Mouse (Mus musculus): ENCODE data around the gene Sun3. TPM values are rescaled to one million over a fixed set of nuclear protein-coding genes. Genes with fewer than 3 reads are reported as not detected.

The Sun3 gene
- polyA plus RNA-seq, 1 experiment: not detected

DNA sequence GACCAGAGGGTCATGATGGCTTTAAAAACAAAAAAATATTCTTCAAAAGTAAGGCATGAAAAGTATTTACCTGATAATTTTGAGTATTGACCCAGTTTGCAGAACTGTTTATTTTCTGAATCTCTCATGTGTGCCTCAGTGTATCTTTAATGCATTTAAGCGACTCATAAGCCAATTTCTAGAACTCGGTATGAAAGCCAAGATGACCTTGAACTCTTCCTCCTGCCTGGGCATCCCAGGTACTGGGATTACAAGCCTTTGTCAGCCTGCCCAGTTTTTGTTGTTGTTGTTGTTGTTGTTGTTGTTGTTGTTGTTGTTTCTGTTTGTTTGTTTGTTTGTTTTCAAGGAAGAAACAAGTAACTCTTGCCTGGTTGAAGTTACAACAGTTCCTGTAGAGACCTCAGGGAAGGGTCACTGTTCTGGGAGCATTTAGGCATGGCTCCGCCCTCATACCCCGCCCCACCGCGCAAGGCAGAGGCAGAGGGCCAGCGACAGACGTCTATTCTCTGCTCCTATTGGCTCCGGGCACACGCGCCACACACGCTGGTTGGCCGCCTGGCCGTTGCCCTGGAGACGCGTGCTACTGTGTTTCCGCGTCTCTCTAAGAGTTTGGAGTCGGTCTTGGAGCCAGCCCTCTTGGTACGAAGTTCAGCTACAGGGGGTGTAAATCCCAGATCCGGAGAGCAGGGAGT, 634 bp downstream of the Sun3 start, which contains the start of gene Gm11992:
TSS of gene Gm11992 (plus strand) at position 584 of the 692 bp plus-strand sequence.
- Histone ChIP-seq H3K4me1 (ENCODE audit: control insufficient read depth, insufficient read depth, low read length) (peaks cover 2% of the 10 kb centered on the region), H3K4me3 (replicated peaks; ENCODE audit: control insufficient read depth, low read depth, low read length) (peak within 1 kb of the TSS; percentile 14), H3K27ac (ENCODE audit: control insufficient read depth, insufficient read depth, low read depth, low read length, poor library complexity) (no peak within 1 kb of the TSS)
- TF ChIP-seq CTCF (IDR thresholded peaks at IDR 0.05; ENCODE audit: control insufficient read depth, insufficient read depth, low read length): no peak
- 5% methylated on average over 21 of the region's 21 CpGs for WGBS

DNA sequence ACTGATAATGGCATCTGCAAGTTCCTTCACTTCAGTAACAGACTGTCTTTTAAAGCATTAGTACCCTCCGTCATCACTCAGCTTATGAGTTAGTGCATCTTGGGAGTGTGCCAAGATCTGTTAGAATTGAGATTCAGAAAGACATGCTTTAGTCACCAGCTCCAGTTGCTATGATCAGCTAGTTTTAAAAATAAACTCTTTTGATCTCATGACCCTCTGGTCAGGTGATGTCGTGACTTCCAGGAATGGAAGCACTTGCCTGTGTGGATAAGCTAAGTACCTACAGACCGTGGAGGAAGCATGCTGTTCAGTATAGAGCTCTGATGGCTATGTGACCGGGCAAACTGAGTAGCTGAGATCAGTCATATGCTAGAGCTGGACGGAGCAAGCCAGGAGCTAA, 1.7 kb downstream of the Sun3 start:
- H3K4me1 ChIP-seq (ENCODE audit: control insufficient read depth, insufficient read depth, low read length): peaks cover 2% of the 10 kb centered on the region
- 72% methylated on average over 5 of the region's 5 CpGs for WGBS
- no peak overlapping the region for H3K27ac ChIP-seq (ENCODE audit: control insufficient read depth, insufficient read depth, low read depth, low read length, poor library complexity)

DNA sequence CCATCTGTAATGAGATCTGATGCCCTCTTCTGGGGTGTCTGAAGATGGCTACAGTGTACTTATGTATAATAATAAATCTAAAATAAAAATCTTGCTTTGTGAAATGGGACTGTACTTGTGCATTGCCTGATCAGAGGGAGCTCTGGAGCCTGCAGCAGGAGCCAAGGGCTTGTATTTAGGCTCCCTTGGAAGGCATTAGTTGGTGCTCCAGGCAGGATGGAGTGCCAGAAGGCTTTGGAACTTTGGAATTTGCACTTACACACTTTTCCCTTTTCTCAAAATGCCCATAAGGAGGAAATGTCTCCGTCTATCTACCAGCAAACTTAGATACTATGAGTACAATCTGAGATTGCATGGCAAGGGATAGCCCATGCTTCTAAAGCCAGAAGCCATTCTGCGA, 2.2 kb downstream of the Sun3 start:
- Histone ChIP-seq H3K4me3 (replicated peaks; ENCODE audit: control insufficient read depth, low read depth, low read length) (no peak overlapping the region), H3K27ac (ENCODE audit: control insufficient read depth, insufficient read depth, low read depth, low read length, poor library complexity) (no peak overlapping the region), H3K4me1 (ENCODE audit: control insufficient read depth, insufficient read depth, low read length) (peaks cover 2% of the 10 kb centered on the region)
- TF ChIP-seq CTCF (IDR thresholded peaks at IDR 0.05; ENCODE audit: control insufficient read depth, insufficient read depth, low read length): no peak
- TF ChIP-seq POLR2A (IDR thresholded peaks at IDR 0.05; ENCODE audit: borderline replicate concordance, control insufficient read depth, low read depth, low read length): no peak
- 79% methylated on average over 2 of the region's 2 CpGs for WGBS

More for the DNA sequence above, 1.7 kb downstream of the Sun3 start:
- TF ChIP-seq POLR2A (IDR thresholded peaks at IDR 0.05; ENCODE audit: borderline replicate concordance, control insufficient read depth, low read depth, low read length): no peak
- TF ChIP-seq CTCF (IDR thresholded peaks at IDR 0.05; ENCODE audit: control insufficient read depth, insufficient read depth, low read length): no peak
- no peak overlapping the region for H3K4me3 ChIP-seq (replicated peaks; ENCODE audit: control insufficient read depth, low read depth, low read length)

DNA sequence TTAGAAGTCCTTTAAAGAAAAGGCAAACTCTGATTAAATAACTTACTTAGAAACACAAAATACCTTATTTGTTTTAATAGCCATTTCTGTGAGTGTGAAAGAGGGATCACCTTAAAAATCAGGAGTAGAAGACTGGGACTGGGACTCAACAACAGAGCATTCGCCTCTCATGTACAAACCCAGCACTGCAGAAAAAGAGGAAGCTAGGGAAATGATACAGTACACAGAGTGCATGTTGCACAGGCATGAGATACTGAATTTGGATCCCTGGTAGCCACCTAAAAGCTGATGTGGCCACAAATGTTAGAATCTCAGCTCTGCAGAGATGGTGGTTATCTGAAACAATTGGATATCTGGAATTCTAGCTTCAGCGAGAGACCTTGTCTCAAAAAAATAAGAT, 17.3 kb downstream of the Sun3 start:
- Histone ChIP-seq H3K27ac (ENCODE audit: control insufficient read depth, insufficient read depth, low read depth, low read length, poor library complexity) (no peak overlapping the region), H3K4me1 (ENCODE audit: control insufficient read depth, insufficient read depth, low read length) (no peaks in the 10 kb centered on the region), H3K4me3 (replicated peaks; ENCODE audit: control insufficient read depth, low read depth, low read length) (no peak overlapping the region)
- no peak for TF ChIP-seq CTCF (IDR thresholded peaks at IDR 0.05; ENCODE audit: control insufficient read depth, insufficient read depth, low read length)
- TF ChIP-seq POLR2A (IDR thresholded peaks at IDR 0.05; ENCODE audit: borderline replicate concordance, control insufficient read depth, low read depth, low read length): no peak
- 33% methylated on average over 2 of the region's 2 CpGs for WGBS

GRCm38 (mm10) chr11:9025211-9025610, 23.6 kb downstream of the Sun3 start:
- no peaks in the 10 kb centered on the region for H3K4me1 ChIP-seq (ENCODE audit: control insufficient read depth, insufficient read depth, low read length)
- H3K27ac ChIP-seq (ENCODE audit: control insufficient read depth, insufficient read depth, low read depth, low read length, poor library complexity): no peak overlapping the region
- TF ChIP-seq CTCF (IDR thresholded peaks at IDR 0.05; ENCODE audit: control insufficient read depth, insufficient read depth, low read length) (no peak), POLR2A (IDR thresholded peaks at IDR 0.05; ENCODE audit: borderline replicate concordance, control insufficient read depth, low read depth, low read length) (no peak)
- H3K4me3 ChIP-seq (replicated peaks; ENCODE audit: control insufficient read depth, low read depth, low read length): no peak overlapping the region
- WGBS: 68% methylated on average over 3 of the region's 3 CpGs

DNA sequence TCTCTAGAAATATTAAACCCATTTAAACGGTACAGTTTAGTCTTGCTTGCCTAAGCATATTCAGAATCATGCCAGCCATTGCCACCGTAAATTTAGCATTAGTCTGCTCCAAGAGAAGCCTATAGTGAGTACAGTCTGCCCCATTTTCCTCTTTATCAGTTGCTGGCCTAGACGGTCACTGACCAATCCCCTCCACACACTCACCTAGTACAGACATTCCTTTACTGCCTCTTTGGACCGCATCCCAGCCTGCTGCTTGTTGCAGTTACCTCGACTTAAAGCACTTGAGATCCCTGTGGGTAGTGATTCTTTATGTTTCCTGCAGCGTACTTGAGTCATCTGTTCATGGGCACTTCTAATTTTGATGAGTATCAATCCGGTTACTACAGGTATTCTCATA, 24.0 kb downstream of the Sun3 start:
- TF ChIP-seq CTCF (IDR thresholded peaks at IDR 0.05; ENCODE audit: control insufficient read depth, insufficient read depth, low read length): no peak
- TF ChIP-seq POLR2A (IDR thresholded peaks at IDR 0.05; ENCODE audit: borderline replicate concordance, control insufficient read depth, low read depth, low read length): no peak
- WGBS: 78% methylated on average over 7 of the region's 7 CpGs
- Histone ChIP-seq H3K4me1 (ENCODE audit: control insufficient read depth, insufficient read depth, low read length) (no peaks in the 10 kb centered on the region), H3K27ac (ENCODE audit: control insufficient read depth, insufficient read depth, low read depth, low read length, poor library complexity) (no peak overlapping the region), H3K4me3 (replicated peaks; ENCODE audit: control insufficient read depth, low read depth, low read length) (no peak overlapping the region)

GRCm38 (mm10) chr11:9020207-9020606, 28.6 kb downstream of the Sun3 start:
- Histone ChIP-seq H3K4me1 (ENCODE audit: control insufficient read depth, insufficient read depth, low read length) (no peaks in the 10 kb centered on the region), H3K4me3 (replicated peaks; ENCODE audit: control insufficient read depth, low read depth, low read length) (no peak overlapping the region), H3K27ac (ENCODE audit: control insufficient read depth, insufficient read depth, low read depth, low read length, poor library complexity) (no peak overlapping the region)
- TF ChIP-seq POLR2A (IDR thresholded peaks at IDR 0.05; ENCODE audit: borderline replicate concordance, control insufficient read depth, low read depth, low read length): no peak
- no peak for TF ChIP-seq CTCF (IDR thresholded peaks at IDR 0.05; ENCODE audit: control insufficient read depth, insufficient read depth, low read length)
- WGBS: 86% methylated on average over 5 of the region's 5 CpGs

- no peak for TF ChIP-seq CTCF (IDR thresholded peaks at IDR 0.05; ENCODE audit: control insufficient read depth, insufficient read depth, low read length)
- TF ChIP-seq POLR2A (IDR thresholded peaks at IDR 0.05; ENCODE audit: borderline replicate concordance, control insufficient read depth, low read depth, low read length): no peak
- no peak overlapping the region for H3K4me3 ChIP-seq (replicated peaks; ENCODE audit: control insufficient read depth, low read depth, low read length)
- no peak overlapping the region for H3K27ac ChIP-seq (ENCODE audit: control insufficient read depth, insufficient read depth, low read depth, low read length, poor library complexity)
- 68% methylated on average over 6 of the region's 6 CpGs for WGBS
- H3K4me1 ChIP-seq (ENCODE audit: control insufficient read depth, insufficient read depth, low read length): no peaks in the 10 kb centered on the region
Observed at GRCm38 (mm10) chr11:9018491-9019267, 30.1 kb downstream of the Sun3 start.
